Mouse (Mus musculus): ENCODE measurements around the gene Lipi.
A peak's percentile ranks its signal among the peaks of the same experiment; 100 is the strongest.

Gene Lipi

GRCm38 (mm10) chr16:75585961-75586360 is at the start of gene Lipi:
Gene Lipi (minus strand): TSS chr16:75586061.
- no peak for DNase-seq (ENCODE audit: low read depth)

- DNase-seq (ENCODE audit: low read depth): no peak
Observed at GRCm38 (mm10) chr16:75627862-75628261, 42.0 kb upstream of the Lipi start.

GRCm38 (mm10) chr16:75617651-75618349 is 31.9 kb upstream of the Lipi start:
- peak; percentile 58 for DNase-seq (ENCODE audit: low read depth)

- no peak for DNase-seq (ENCODE audit: low read depth)
Observed at GRCm38 (mm10) chr16:75612561-75612960, 26.7 kb upstream of the Lipi start.

DNA sequence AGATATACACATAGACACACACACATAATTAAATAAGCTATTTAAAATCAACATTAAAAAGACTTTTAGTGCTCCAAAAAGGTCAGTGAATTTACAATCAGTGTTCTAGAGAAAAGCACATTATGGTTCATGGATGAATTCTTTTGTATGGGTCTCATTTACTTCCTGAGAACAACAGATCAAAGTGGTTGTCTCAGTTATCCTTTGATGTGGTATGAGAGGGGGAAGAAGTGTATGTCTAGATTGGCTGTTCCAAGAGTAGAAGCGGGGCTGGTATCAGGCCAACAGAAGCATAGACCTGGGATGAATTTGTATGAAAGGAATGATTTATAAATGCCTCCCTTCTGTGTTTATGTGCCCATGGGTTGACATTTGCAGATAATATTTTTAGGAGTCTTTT is 20.6 kb upstream of the Lipi start:
- peak; percentile 43 for DNase-seq (ENCODE audit: low read depth)

- DNase-seq (ENCODE audit: low read depth): peak; percentile 19
Observed at GRCm38 (mm10) chr16:75593501-75594183, 7.8 kb upstream of the Lipi start.

- peak; percentile 72 for DNase-seq (ENCODE audit: low read depth)
Observed at GRCm38 (mm10) chr16:75592671-75593500, 7.0 kb upstream of the Lipi start, which contains the start of gene Rbm11. Gene Rbm11 (plus strand): TSS chr16:75592844.

GRCm38 (mm10) chr16:75586466-75586865 is 605 bp upstream of the Lipi start:
- no peak for DNase-seq (ENCODE audit: low read depth)

DNA sequence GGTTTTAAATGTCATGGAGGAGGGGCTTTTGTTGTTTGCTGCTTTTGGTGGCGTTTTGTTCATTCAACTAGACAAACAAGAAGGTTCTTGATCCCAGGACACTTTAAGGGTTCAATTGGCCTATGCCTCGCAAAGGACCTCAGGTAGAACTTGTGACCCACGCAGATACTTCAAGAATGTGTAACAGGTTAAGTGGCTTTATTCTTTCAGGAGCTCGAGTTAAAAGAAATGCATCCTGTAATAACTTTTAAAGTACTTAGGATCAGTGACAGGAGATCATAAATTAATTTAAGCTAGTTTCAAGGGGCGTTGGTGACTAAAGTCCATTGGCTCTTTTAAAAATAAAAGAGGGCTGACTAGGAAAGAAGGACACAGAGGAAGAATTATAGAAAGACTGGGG is 3.6 kb downstream of the Lipi start:
- no peak for DNase-seq (ENCODE audit: low read depth)

- DNase-seq (ENCODE audit: low read depth): no peak
Observed at GRCm38 (mm10) chr16:75562910-75563309, 23.0 kb downstream of the Lipi start.

DNA sequence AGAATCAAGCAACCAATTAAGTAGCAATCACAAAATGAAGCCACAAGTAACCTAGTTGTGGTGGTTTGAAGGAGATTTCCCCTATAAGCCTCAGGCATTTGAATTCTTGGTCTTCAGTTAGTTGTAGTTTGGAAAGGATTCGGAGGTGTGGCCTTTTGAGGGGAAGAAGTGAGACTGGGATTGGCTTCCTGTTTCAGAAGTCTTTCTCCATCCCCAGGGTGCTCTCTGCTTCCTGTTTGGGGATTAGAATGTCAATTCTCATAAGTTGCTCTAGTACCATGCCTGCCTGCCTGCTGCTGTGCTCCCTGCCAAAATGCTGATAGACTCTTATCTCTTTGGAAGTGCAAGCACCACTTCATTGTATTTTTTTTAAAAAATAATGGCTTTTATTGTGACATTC is 40.6 kb downstream of the Lipi start:
- no peak for DNase-seq (ENCODE audit: low read depth)

DNA sequence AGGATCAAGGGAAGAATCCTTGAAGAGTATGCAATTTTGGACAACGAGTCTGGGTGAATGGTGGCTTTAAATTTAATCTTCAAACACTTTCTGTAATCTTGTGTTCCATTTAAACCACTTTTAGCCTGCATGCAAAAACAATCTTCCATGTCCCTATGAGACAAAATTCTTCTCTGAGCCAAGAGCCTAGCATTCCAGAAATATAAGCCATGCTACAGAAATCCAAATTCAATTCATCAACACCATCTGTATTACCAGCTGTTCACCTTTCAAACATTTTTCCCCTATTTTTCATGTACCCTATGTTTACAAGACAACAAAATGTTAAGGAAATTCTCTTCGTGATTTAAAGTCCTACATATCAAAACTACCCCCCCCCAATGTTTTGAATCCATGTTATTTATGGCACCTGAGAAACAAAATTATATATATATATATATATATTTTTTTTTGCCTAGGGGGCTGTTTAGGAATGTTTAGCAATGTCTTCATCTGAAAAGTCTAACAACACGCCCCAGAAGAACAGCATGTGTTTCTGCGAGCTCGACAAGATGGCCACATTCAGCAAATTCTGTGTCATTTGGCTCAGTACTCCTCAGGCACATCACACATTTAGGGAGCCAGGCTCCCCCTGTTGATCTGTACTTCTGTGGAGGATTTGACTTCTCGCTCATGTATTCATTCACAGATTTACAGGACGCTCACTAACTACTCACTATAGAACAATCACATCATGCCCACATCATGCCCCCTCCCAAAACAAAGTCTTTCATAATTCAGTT is 47.9 kb downstream of the Lipi start:
- no peak for DNase-seq (ENCODE audit: low read depth)

DNA sequence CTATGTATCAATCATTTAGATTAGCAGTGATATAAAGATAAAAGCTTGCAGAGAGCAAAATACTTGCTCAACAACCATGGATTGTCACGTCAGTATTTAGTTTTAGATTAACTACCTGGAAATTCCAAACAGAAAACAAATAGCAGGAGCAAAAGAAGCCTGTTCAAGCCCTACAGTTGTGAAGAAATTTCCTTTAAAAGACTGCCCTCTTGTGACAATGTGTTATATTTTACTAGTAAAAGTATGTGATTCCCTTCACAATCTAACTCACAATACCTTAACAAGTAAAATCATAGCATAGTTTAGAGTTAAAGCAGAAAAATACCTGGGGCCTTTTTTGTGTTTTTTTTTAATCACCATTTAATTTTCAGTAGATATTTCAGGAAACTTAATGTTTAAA is 54.2 kb downstream of the Lipi start:
- DNase-seq (ENCODE audit: low read depth): no peak

- DNase-seq (ENCODE audit: low read depth): no peak
Observed at GRCm38 (mm10) chr16:75496568-75496967, 89.3 kb downstream of the Lipi start.

Measured in naive thymus-derived CD4-positive, alpha-beta T cell, adult 2 months (primary cell).